Mouse (Mus musculus): Measurements from ENCODE around the gene Nkx1-2.

GRCm38 (mm10) chr7:132640946-132641345 is 41.5 kb upstream of the Nkx1-2 start:
- no peak for TF ChIP-seq CTCF (conservative IDR thresholded peaks at IDR 0.05 in 1 of 2, IDR thresholded peaks at IDR 0.05 in 1 of 2; ENCODE audit: low read depth in 2 of 2, low read length in 2 of 2)
- TF ChIP-seq USF1 (IDR thresholded peaks at IDR 0.05; ENCODE audit: low read depth, low read length): no peak
- TF ChIP-seq MEF2A (IDR thresholded peaks at IDR 0.05; ENCODE audit: borderline replicate concordance, low read depth, low read length): no peak
- no peak for TF ChIP-seq EP300 (IDR thresholded peaks at IDR 0.05; ENCODE audit: low read length)
